Mouse (Mus musculus) spleen, postnatal 36 days (tissue): Measurements from ENCODE around the gene Gm9758.
"Not testable (repeated sequence)": the region's sequence is repeated elsewhere in the genome, so short reads cannot be mapped to it uniquely, and the experiment has no call there.

Experiments used
- DNase-seq, 2 experiments: peaks; one replicate each; pipeline ENCODE4 v3.0.0; 2022; ENCODE audit warnings: low spot score in 2 of 2, mixed read lengths in 1 of 2

Gm9758 gene

GRCm38 (mm10) chr5:14914799-14915198 is at the start of gene Gm9758:
Gene Gm9758 (minus strand): TSS chr5:14914899.
- not testable (repeated sequence) for DNase-seq

GRCm38 (mm10) chr5:14963821-14964220 is 49.1 kb upstream of the Gm9758 start:
- DNase-seq = not testable (repeated sequence)

GRCm38 (mm10) chr5:14961502-14961901 is 46.8 kb upstream of the Gm9758 start:
- DNase-seq = not testable (repeated sequence)

- not testable (repeated sequence) for DNase-seq
Observed at GRCm38 (mm10) chr5:14955928-14956706, 41.4 kb upstream of the Gm9758 start.

GRCm38 (mm10) chr5:14953587-14953986 is 38.9 kb upstream of the Gm9758 start:
- not testable (repeated sequence) for DNase-seq

- not testable (repeated sequence) for DNase-seq
Observed at GRCm38 (mm10) chr5:14952749-14953148, 38.0 kb upstream of the Gm9758 start.

- not testable (repeated sequence) for DNase-seq
Observed at GRCm38 (mm10) chr5:14951822-14952221, 37.1 kb upstream of the Gm9758 start.

GRCm38 (mm10) chr5:14947482-14948198 is 32.9 kb upstream of the Gm9758 start:
- DNase-seq = not testable (repeated sequence)

- not testable (repeated sequence) for DNase-seq
Observed at GRCm38 (mm10) chr5:14945524-14945923, 30.8 kb upstream of the Gm9758 start.

- DNase-seq = not testable (repeated sequence)
Observed at GRCm38 (mm10) chr5:14941043-14941442, 26.3 kb upstream of the Gm9758 start.

GRCm38 (mm10) chr5:14938329-14938728 is 23.6 kb upstream of the Gm9758 start, which contains the start of gene Speer4e:
Gene Speer4e (minus strand): TSS chr5:14938429.
- not testable (repeated sequence) for DNase-seq

GRCm38 (mm10) chr5:14933721-14934120 is 19.0 kb upstream of the Gm9758 start:
- DNase-seq = not testable (repeated sequence)

GRCm38 (mm10) chr5:14927047-14927446 is 12.3 kb upstream of the Gm9758 start:
- DNase-seq = not testable (repeated sequence)

GRCm38 (mm10) chr5:14914361-14914760 is 338 bp downstream of the Gm9758 start:
- DNase-seq = not testable (repeated sequence)

- DNase-seq = not testable (repeated sequence)
Observed at GRCm38 (mm10) chr5:14903539-14903938, 11.2 kb downstream of the Gm9758 start.

- DNase-seq = no peak
Observed at GRCm38 (mm10) chr5:14892242-14892641, 22.5 kb downstream of the Gm9758 start.

- not testable (repeated sequence) for DNase-seq
Observed at GRCm38 (mm10) chr5:14885291-14885690, 29.4 kb downstream of the Gm9758 start.
